Mouse (Mus musculus) bone marrow macrophage, adult 2 months (primary cell): Measurements from ENCODE around the gene Sp2.

Experiments
- CTCF ChIP-seq: IDR thresholded peaks from 2 replicates; pipeline ENCODE4 v1.5.1; 2012; ENCODE audit warnings: low read depth, mild to moderate bottlenecking, low read length, moderate library complexity
- POLR2A ChIP-seq: IDR thresholded peaks from 2 replicates; pipeline ENCODE4 v1.6.1; 2012; ENCODE audit warnings: mild to moderate bottlenecking, low read depth, low read length, borderline replicate concordance

- TF ChIP-seq CTCF: no peak
- no peak for TF ChIP-seq POLR2A
These were observed 13.5 kb downstream of the Sp2 start for GRCm38 (mm10) chr11:96969280-96969722.
